Mouse (Mus musculus): ENCODE results near the gene Marveld2. TPM values are rescaled to one million over a fixed set of nuclear protein-coding genes. Genes with fewer than 3 reads are reported as not detected.

Gene Marveld2
- total RNA-seq, 2 experiments from 2014 or later = 1.1 to 1.2 TPM

DNA sequence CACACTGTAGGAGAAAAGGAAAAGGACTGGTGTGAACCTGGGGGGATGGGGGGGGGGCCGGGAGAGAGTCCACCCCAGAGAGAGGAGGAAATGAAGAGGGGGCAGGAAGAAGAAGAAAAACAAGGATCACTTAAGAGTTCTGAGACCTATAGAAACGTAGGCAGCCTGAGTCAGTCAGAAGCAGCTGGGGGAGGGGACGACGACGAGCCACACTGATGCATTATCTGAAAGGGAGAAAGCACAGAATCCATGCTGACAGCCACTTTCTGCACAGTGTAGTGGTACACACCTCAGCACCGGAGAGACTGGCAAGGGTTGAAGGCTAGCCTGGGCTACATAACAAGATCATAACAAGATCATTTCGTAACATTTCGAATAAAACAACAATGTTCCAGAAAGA, 15.7 kb downstream of the Marveld2 start:
- no peak for DNase-seq (ENCODE audit: extremely low spot score in 1 of 2, low spot score in 1 of 2)

DNA sequence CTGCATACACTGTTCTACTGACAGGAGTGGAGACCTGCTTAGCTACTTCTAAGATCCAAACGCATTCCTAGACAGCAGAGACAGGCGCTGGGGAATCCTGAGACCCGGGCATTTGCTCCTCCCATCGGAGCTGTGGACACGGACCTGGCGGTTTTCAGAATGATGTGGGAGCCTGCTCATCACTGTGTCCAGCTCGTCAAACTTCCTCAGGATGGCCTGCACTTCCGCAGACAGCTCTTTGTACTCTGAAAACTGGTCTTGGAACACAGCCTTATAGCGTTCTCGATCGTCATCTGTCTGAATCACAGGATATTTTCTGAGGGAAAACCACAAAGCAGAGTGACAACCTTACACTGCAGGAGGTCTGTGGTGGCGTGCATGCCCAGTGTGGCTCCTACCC, 16.5 kb downstream of the Marveld2 start:
- no peak for DNase-seq (ENCODE audit: extremely low spot score in 1 of 2, low spot score in 1 of 2)

DNA sequence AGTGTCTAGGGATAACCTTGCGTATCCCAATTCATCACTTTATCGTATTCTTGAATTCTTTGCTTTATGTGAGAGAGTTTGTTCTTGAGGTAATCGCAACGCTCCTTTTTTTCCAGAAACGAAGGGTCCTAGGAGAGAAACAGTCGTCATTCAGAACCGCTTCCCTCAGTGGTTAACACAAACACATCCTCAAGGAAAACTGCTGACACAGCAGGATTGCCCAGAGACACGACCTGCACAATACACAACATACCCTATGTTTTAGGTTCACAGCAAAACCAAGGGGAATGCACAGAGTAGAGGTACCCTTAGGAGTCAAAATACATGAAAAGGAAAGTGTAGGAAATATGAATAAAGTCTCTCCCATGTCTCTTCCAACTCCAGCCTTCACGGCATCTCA, 19.5 kb downstream of the Marveld2 start:
- no peak for DNase-seq (ENCODE audit: extremely low spot score in 1 of 2, low spot score in 1 of 2)

DNA sequence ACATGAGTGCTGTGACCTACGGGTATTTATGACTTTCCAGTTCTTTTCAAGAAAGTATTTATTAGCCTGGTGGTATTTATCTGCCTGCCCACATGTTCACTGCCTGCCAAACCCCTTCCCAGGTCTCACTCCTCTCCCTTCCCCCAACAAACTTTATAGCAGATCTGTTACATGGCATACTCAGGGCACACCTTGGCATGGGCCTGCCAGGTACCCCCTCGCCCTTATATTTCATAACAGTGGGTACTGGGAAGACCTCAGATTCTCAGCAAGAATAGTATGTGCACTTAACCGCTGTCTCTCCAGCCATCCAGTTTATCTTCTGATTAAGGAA, 21.3 kb downstream of the Marveld2 start:
- DNase-seq (ENCODE audit: extremely low spot score in 1 of 2, low spot score in 1 of 2) = no peak

DNA sequence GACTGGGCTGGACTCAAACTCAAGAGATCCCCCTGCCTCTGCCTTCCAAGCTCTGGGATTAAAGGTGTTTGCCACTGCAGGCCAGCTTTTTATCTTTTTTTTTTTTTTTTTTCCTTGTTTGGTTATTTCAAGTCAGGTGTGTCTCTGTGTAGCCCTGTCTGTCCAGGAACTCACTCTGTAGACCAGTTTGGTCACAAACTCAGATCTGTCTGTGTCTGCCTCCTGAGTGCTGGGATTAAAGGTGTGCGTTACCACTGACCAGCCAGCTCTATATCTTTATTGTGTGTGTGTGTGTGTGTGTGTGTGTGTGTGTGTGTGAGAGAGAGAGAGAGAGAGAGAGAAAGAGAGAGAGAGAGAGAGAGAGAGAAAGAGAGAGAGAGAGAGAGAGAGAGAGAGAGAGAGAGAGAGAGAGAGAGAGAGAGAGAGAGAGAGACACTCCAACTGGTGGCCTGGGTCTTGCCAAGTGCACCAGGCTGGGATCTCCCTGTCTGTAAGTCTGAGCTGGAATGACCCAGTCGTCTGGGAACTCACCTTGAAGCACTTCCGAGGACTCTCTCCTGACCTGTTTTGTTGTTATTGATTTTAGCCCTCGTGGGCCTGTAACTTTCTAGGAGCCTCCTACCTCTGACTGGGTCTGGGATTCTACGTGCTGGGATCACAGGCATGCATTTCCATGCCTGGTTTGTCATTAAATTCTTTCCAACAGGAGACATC, 21.8 kb downstream of the Marveld2 start:
- DNase-seq (ENCODE audit: extremely low spot score in 1 of 2, low spot score in 1 of 2) = no peak

DNA sequence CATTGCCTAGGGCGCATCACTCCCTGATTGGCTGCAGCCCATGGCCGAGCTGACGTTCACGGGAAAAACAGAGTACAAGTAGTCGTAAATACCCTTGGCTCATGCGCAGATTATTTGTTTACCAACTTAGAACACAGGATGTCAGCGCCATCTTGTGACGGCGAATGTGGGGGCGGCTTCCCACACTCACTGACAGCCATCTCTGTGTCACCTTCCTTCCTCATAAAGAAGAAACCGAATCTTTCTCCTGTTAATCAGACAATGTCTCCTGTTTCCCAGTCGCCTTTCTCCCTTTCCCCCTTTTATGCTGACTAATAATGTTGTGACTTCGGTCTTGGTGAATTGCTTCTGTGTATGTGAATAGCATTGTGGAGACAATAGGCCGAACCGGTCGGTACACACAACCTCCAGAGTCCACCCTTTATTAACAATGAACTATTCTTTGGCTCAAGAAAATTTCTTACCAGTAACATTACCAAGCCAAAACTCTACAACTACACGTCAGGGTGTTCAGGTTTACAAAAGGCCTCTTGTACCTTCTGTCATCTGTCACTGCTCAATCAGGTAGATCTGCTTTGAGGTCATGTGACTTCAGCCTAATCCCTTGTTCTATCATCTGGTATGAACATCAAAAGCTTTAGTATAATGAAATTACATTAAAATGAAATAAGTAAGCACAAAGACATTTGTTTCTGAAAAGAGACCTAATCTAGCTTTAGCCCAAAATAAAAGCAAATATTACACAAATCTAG, 22.6 kb downstream of the Marveld2 start:
- no peak for DNase-seq (ENCODE audit: extremely low spot score in 1 of 2, low spot score in 1 of 2)

DNA sequence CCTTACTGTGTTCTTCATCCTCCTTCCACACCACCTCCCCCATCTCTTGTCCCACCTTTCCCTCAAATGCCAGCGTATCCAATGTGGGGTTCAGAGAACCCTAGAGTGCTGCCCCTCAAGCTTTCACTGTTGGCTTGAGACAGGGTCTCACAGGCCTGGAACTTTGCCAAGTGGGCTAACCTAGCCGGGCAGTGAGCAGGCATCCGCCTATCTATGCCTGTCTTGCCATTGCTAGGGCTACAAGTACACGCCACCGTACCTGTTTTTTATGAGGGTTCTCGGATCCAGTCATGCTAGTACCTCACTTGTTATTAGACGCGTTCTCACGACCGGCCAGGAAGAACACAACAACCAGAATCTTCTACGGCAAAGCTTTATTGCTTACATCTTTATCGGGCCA, 28.1 kb downstream of the Marveld2 start:
- DNase-seq (ENCODE audit: extremely low spot score in 1 of 2, low spot score in 1 of 2) = no peak

DNA sequence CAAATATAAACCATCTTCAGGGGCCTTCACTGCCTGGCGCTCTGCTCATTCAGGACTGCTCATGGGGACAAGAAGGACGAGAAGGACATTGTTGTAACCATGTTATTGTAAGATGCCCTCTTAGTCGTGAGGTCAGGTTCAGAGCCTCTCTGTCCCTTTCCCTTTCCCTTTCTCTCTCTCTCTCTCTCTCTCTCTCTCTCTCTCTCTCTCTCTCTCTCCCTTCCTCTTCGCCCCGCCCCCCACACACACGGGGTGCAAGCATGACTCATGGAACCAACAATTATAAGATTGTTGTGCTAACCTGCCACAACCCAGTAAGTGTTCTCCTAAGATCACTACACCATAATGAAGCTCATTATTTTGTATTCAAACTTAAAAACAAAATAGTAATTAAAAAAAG, 34.6 kb downstream of the Marveld2 start:
- no peak for DNase-seq (ENCODE audit: extremely low spot score in 1 of 2, low spot score in 1 of 2)

DNA sequence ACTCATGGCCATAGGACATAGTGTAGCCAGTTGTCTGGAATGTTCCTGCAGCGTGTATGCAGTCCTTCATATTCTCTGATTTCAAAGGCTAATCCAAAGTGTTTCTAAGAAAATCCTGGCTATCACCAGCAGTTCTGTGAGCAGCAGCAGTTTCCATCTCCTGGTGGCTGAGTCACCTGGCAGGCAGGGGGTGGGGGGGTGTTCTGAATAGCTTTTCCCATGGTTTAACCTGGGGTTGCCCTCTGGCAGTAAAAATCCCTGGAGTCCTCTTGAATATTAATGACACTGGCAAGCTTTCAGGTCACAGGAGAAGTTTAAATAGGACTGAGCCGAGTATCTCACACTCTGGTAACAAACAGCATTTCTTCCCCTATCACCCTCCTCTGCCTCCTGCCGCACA, 35.1 kb downstream of the Marveld2 start:
- DNase-seq (ENCODE audit: extremely low spot score in 1 of 2, low spot score in 1 of 2) = no peak

DNA sequence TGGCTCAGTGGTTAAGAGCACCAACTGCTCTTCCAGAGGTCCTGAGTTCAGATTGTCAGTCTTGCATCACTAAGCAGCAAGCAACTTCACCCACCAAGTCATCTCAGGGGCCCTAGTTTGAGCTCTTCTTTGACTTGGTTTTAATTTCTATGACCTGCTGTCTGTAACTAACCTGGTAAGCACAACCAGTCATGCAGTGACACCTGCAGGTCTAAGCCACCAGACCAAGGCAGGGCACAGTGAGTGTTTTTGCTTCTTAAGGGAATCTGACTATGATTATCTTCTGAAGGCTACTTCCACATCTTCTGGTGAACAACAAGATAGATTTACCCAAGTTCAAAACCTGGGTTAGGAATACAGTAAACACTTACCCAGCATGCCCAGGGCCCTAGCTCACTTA, 36.8 kb downstream of the Marveld2 start:
- DNase-seq (ENCODE audit: extremely low spot score in 1 of 2, low spot score in 1 of 2) = no peak

DNA sequence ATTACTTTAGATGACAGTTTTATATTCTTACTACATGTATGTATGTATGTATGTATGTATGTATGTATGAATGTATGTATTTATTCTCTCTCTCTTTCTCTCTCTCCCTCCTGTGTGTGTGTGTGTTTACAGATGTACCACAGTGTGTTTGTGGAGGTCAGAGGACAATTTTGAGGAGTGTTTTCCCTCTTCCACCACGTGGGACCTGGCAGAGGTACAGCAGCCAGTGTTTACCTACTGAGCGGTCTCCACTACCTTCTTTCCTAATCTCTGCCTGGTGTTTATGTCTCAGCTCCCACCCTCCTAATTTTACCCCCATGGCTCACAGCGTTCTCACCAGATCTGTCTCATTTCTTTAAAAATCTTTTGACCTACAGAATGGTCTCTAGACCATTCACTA, 37.6 kb downstream of the Marveld2 start:
- no peak for DNase-seq (ENCODE audit: extremely low spot score in 1 of 2, low spot score in 1 of 2)

DNA sequence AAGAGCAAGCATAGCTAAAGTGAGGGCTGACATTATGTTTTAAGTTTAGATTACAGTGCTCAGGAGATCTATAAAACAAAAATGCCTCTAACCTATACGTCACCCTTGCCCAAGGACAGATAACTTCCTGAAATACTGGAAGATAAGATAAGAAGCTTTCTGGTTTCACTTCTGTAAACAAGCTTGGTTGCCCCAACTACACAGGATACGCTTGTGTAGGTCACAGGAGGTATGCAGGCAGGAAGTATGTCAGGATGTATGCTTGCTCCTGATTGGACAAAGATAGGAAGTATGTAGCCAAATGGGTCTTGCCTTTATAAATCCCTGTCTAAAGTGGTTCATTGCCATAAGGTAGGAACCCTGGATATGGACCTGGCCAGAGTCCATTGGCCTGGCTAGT, 40.8 kb downstream of the Marveld2 start:
- no peak for DNase-seq (ENCODE audit: extremely low spot score in 1 of 2, low spot score in 1 of 2)

DNA sequence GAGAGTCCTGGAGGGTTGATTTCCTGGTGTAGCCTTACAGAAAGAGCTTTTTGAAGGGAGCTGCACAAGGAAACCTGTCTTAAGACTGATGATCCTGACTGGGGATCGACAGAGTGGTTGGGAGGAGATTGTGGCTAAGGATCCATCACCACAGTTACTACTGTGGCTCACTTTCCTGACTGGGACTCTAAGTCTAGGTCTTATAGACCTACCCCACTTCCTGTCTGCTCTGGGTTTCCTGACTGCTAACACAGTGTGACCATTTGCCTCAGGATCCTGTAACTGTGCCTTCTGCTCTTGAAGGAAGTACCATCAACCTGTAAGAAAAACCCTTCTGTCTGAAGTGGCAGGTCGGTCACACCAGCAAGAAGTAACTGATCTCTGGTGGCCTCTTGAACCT, 46.1 kb downstream of the Marveld2 start:
- DNase-seq (ENCODE audit: extremely low spot score in 1 of 2, low spot score in 1 of 2) = no peak

DNA sequence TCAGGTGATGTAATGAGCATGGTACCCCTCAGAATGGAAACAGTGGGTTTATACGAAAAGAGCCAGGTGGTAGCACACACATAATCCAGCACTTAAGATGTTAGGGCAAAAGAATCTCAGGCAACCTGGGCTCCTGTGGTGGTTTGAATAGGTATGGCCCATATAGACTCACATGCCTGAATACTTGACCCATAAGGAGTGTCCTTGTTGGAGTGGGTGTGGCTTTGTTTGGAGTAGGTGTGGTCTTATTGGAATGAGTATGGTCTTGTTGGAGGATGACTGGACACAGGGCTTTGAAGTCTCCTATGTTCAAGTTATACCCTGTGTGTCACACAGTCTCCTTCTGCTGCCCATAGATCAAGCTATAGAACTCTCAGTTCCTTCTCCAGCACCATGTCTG, 48.4 kb downstream of the Marveld2 start:
- no peak for DNase-seq (ENCODE audit: extremely low spot score in 1 of 2, low spot score in 1 of 2)

DNA sequence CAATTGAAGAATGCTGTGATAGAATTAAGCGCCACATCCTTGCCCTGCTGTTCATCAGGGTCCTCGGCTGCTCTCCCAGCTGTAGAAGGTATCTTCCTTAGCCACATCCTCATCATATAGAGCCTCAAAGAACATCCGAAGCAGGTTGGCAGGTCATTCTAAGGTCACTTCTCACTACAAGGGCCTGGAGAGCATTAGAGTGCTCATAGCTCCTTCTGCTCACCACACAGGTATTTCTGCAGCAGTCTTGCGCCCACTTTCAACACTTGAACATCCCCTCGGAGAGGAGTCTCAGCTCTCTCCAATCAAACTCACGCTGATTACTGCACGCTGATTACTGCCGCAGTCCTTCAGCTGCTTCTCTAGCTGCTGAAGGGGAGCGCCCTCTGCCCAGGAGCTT, 57.3 kb downstream of the Marveld2 start:
- no peak for DNase-seq (ENCODE audit: extremely low spot score in 1 of 2, low spot score in 1 of 2)

DNA sequence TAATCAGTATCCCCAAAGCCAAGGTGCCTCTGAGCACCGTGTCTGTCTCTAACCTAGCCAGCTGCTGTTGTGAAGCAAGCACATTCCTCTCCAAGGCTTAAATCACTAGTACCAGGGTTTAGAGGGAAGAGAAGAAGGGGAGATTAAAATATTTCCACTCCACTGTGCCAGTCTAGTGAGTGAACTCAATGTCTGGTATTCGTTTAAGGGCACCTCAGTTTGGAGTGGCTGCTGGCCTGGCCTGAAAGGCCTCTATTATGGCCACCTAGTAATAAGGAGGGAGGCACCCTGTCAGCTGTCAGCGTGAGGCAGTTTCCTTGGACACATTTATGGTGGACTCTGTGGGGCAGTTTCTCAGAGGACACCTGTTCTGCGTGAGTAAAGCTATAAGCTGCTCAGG, 59.8 kb downstream of the Marveld2 start:
- DNase-seq (ENCODE audit: extremely low spot score in 1 of 2, low spot score in 1 of 2) = no peak

DNA sequence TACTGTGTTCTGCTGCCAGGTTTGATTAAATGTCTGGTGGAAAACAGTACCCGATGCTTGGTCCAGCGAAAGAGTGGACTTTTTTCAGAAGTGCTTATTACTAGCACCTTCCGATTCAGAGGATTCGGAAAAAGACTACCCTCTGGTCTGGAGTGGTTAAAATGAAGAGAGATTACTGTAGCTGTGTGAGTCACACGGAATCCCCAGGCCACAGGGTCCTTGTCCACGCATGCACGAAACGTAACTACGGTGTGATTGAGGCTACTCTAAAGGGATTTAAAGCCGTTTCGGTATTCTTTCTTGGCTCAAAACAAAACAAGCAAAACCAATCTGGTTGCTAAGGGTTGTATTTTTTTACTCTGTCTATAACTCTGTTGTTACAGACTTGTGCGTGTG, 63.7 kb downstream of the Marveld2 start:
- no peak for DNase-seq (ENCODE audit: extremely low spot score in 1 of 2, low spot score in 1 of 2)

DNA sequence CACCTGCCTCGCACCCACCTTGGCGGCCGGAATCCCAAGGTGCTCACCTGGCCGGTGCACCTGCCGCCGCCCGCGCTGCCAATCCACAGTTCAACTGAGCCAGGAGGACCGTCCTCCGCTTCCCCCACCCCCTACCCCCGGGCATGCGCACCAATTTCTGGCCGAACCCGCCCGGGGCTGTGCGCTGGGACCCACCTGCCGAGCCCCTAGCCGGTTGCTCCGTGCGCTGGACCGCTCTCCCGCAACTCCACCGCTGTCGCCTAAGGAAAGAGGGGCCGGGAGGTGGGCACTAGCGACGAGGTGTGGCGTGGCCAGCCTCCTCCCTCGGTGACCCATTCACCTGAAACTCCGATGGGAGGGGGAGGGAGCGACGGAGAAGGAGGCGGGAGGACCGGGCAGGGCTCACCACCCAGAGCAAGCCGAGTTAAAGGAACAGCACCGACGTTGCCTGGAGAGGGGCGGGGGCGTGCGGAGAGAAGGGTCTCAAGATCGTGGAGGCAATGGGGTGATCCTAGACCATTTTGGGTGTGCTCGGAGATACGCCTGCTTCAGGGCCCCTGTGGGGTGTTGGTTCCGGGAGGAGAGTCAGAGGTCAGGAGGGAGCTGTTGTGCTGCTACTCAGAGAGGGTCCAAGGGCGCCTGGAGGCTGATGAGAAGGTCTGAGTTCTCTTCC, 64.3 kb downstream of the Marveld2 start, which contains the start of gene Ocln:
TSS of gene Ocln (minus strand) at position 350 of the 673 bp plus-strand sequence.
- DNase-seq (ENCODE audit: extremely low spot score in 1 of 2, low spot score in 1 of 2) = peak; percentile 29 to 42

DNA sequence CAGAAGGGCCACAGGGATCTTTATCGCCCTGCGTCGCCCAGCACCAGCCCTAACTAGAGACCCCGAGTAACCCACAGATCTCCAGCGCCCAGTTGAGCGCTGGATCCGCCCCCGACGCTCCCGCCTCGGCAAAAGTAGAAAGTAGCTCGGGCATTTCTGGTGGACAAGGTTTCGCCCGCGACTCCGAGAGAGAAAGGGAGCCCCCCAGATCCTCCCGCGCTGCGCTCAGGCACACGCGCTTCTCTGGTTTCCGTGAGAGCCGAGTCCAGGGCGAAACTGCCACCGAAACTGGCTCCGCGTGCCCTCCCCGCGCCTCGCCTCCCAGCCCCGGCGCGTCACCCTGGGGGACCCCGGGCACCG, 64.8 kb downstream of the Marveld2 start:
- peak in 1 of 2 experiments; percentile 9 for DNase-seq (ENCODE audit: extremely low spot score in 1 of 2, low spot score in 1 of 2)

DNA sequence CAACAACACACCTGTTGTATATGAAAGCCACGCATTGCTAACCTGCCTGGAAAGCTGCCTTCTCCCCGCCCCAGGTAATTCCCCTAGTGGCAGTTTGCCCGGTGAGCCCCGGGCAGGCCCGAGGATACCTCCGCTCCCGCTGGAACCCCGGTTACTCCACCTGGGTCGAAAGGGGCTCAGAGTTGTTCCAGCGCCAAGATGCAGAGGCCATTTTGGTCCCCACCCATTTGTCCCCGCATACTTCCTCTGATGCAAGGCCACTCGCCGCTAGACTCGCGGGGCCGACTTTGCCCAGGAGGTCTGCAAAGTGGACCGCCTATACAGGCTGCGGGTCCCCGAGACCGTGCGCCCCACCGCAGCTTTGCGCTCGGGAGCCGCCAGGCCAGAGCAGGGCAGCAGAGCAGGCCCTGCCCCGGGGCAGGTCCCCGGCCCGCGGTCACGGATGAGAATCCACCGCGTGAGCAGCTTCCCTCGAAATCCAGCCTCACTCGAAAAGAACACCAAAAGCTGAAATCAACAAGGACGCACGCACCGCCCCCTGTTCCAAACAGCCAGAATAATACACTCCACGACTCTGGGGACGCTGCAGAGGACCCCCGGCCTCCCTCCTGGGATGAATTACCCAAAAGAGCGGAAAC, 65.3 kb downstream of the Marveld2 start:
- peak; percentile 8 to 10 for DNase-seq (ENCODE audit: extremely low spot score in 1 of 2, low spot score in 1 of 2)

DNA sequence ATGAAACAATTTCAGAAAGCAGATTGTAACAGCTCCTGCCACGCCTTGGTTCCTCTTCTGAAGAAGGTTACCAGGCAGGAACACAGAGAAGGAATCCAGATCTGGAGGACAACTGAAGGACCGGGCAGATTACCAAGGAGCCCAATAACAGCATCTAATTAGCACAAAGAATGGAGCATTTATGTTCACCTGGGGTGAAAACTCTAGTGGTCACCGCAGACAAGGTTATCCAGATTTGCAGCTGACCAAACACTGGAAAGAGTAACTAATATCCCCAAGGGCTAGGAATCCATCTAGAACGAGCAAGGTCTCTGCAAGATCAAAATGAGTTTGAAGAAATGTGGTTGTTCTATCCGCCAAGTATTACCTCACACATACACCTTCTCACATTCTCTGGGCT, 69.5 kb downstream of the Marveld2 start:
- no peak for DNase-seq (ENCODE audit: extremely low spot score in 1 of 2, low spot score in 1 of 2)

Data from layer of hippocampus, postnatal 25 days (tissue).